Mouse (Mus musculus) mouse trophoblast stem cell (cell line): ENCODE results near the gene Abhd10.

ENCODE experiments used
- in situ Hi-C, 2 experiments: fragments of 300-500 bp; cut with MseI, MboI; formaldehyde crosslinking; loops; 2 replicates in 1 of 2; 3 replicates in 1 of 2; pipeline ENCODE4 v1.15.1; 2025

Abhd10 gene

DNA sequence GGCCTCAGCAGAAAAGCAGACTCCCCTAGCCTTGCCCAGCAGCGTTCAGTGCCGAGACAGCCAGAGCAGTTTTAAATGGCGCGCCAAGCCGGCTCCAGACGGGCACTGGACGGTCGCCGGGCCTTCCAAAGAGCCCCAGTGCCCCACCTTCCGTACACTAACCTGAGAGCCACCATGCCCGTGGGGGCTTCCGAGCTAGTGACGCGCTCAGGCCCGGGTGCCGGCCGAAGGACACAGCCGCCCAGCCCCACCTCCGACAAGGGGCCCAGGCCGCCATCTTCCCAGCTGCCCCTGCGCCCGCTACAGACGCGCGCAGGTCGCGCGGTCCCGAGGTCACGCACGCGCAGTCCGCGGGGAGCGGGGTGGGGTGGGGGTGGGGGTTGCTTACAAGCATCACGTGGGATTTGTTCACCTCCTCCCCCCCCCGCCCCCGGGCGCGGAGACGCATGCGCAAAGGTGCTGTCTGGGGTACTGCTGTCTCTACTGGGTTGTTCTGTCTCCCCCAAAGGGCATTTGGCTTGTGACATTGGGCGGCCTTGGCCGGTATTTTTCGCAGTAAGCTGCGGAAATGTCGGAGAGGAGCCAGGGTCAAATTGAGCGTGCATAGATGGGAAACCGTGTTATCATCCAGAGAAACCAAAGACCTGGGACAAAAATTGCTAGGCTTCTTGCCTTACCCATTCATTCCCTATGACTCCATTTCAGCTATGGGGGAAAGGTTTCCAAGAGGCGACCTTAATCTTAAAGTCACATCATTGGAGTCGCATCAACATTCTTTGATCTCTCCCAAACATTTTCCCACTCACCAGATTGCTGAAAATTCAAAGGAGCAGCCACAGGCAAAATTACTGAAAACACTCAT lies at the start of gene Abhd10:
Gene Abhd10, minus strand, starts transcription at position 341 of the 862 bp plus-strand sequence.
- in situ Hi-C loops, result no loop called here

DNA sequence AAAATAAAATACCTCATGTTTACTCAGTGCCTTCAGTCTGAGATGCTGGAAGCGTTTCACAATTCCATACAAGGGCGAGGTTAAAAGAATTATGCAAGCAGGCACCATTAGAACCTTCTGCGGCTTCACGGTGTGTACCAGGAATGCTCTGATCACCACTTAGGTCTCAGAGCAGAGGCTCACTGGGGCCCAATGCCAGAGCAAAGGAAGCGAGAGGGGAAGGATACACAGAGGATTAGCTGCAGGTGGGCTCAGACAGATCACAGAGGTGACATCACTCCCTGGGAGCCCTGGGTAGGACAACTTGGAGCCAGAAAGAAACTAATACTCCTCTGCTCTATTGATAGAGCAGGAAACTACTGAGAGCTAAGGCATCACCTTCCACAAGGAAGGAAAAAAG lies 48.5 kb upstream of the Abhd10 start:
- in situ Hi-C loops, result no loop called here

- in situ Hi-C loops, result no loop called here
Observed at GRCm38 (mm10) chr16:45789311-45789710, 46.6 kb upstream of the Abhd10 start.

DNA sequence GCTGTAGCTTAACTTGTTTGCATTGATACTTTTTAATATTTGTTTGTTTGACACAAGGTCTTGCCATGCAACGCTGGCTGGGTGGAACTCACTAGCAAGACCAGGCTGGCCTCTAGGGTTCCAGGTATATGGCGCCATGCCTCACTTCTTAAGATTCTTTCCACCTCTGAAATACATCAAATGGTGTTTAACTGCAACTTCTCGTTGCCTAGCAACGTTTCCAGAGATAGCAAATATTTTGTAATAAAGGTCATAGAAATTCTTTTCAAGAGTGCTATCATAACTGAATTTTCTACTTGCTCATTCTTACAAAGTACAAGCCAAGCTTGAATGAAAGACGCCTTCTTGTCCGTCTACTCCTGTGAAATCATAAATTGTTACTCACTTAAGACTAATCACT lies 44.9 kb upstream of the Abhd10 start:
- in situ Hi-C loops, result no loop called here

- in situ Hi-C loops, result no loop called here
Observed at GRCm38 (mm10) chr16:45786639-45787038, 43.9 kb upstream of the Abhd10 start.

GRCm38 (mm10) chr16:45780001-45780400 lies 37.2 kb upstream of the Abhd10 start:
- in situ Hi-C loops, result no loop called here

- in situ Hi-C loops, result loop anchor here in 1 of 2 experiments (25.0 kb wide), 1 partner anchor 187 kb away; the partner anchor contains the start of gene Phldb2
Observed at GRCm38 (mm10) chr16:45774813-45775212, 32.1 kb upstream of the Abhd10 start.

GRCm38 (mm10) chr16:45770914-45771313 lies 28.2 kb upstream of the Abhd10 start:
- in situ Hi-C loops, result loop anchor here in 1 of 2 experiments (25.0 kb wide), 1 partner anchor 191 kb away; the partner anchor contains the start of gene Phldb2

- in situ Hi-C loops, result loop anchor here in 1 of 2 experiments (25.0 kb wide), 1 partner anchor 194 kb away; the partner anchor contains the start of gene Phldb2
Observed at GRCm38 (mm10) chr16:45767853-45768640, 25.3 kb upstream of the Abhd10 start.

DNA sequence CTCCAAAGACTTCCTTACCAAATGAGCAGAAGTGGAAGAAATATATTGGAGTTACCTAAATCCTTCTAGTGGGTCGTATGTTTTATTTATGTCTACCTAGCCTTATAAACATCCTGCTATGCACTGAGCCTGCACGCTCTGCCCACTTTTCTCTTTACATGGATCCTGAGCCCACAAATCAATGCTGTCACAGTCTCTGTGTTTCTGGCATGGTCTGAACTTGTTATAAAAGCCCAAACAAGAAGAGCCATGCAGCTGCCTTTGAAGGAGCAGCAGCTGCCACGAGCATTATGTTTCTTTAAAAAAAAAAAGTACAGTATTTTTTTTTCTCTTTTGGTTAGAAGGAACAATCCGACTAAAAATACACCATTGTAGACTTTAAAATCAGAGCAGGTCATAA lies 24.7 kb upstream of the Abhd10 start:
- in situ Hi-C loops, result loop anchor here in 1 of 2 experiments (25.0 kb wide), 1 partner anchor 195 kb away; the partner anchor contains the start of gene Phldb2

DNA sequence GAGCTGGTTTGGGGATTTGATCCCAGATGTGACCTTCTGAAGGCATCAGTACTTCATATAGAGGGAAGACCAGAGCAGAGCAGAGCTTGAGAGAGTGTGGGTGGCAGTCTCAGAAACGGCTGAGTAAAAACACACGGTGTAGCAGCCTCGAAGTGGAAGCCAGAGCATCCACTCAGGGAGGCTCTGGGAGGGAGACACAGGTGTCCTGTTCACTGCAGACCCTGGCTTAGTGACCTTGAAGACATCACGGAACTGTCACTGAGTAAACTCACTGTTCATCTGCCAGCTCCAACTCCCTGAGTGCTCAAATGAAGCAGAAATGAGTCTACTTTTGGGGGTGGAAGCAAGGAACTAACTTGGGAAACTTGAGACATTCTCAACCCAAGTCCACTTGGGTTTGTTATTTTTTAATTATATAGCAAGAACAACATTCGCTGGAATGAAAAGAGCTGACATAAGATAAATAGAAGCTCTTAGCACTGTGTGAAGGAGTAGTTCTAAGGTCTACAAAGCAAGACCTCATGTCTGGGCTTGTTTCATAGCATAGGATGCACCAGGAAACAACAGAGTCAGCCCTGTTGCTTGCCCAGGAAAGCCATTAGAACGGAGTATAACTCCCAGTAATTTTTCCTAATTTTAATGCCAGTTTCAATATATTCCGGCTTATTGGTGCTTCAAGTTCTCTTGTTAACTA lies 23.2 kb upstream of the Abhd10 start:
- in situ Hi-C loops, result loop anchor here in 1 of 2 experiments (25.0 kb wide), 1 partner anchor 196 kb away; the partner anchor contains the start of gene Phldb2

DNA sequence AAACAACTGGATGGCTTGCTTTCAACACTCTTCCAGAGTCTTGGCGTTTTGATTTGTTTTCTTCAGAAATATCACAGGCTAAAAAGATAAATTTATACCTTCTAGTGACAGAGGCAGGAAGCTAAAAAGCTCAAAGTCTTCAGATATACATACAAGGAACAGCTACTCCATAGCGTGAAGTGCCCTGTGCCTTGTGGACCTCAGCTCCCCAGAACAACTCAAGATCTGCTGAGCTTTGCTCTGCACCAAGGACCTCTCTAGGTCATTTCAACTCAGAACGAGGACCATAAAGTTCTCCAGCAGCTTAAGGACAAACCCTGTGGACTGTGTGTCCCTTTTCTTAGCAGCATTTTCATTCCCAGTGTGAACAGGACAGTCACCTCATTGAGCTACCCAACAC lies 22.3 kb upstream of the Abhd10 start:
- in situ Hi-C loops, result loop anchor here in 1 of 2 experiments (25.0 kb wide), 1 partner anchor 197 kb away; the partner anchor contains the start of gene Phldb2

GRCm38 (mm10) chr16:45762859-45763505 lies 20.2 kb upstream of the Abhd10 start:
- in situ Hi-C loops, result loop anchor here in 1 of 2 experiments (25.0 kb wide), 1 partner anchor 199 kb away; the partner anchor contains the start of gene Phldb2

GRCm38 (mm10) chr16:45761425-45761824 lies 18.7 kb upstream of the Abhd10 start:
- in situ Hi-C loops, result loop anchor here in 1 of 2 experiments (25.0 kb wide), 1 partner anchor 201 kb away; the partner anchor contains the start of gene Phldb2

DNA sequence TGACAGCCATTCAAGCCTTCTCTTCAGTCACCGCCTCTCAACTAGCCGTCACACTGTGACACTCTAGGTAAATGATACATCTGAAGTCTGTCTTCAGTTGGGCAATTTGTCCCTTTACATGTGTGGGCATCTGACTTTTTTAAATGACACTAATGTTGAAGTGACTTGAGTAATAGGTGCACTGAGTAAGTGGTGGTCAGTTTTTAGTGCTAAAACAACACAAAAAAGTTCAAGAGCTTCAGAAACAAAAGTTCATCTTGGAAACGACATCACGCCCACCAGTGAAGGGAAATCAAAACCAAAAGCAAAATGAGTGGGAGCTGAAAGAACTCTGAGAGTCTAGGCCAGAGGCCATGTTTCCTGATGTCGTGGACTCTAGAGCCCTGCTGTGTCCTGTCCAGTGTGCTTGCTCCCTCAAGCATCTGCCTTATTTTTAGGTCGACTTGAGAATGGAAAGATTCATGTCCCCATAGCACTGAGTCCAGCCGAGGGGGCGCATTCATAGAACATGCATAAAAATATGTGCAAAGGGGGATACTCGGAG lies 16.0 kb upstream of the Abhd10 start:
- in situ Hi-C loops, result loop anchor here in 1 of 2 experiments (25.0 kb wide), 1 partner anchor 204 kb away; the partner anchor contains the start of gene Phldb2

GRCm38 (mm10) chr16:45757421-45758078 lies 14.8 kb upstream of the Abhd10 start:
- in situ Hi-C loops, result loop anchor here in 1 of 2 experiments (25.0 kb wide), 1 partner anchor 205 kb away; the partner anchor contains the start of gene Phldb2

GRCm38 (mm10) chr16:45756855-45757254 lies 14.1 kb upstream of the Abhd10 start:
- in situ Hi-C loops, result loop anchor here in 1 of 2 experiments (25.0 kb wide), 1 partner anchor 205 kb away; the partner anchor contains the start of gene Phldb2

DNA sequence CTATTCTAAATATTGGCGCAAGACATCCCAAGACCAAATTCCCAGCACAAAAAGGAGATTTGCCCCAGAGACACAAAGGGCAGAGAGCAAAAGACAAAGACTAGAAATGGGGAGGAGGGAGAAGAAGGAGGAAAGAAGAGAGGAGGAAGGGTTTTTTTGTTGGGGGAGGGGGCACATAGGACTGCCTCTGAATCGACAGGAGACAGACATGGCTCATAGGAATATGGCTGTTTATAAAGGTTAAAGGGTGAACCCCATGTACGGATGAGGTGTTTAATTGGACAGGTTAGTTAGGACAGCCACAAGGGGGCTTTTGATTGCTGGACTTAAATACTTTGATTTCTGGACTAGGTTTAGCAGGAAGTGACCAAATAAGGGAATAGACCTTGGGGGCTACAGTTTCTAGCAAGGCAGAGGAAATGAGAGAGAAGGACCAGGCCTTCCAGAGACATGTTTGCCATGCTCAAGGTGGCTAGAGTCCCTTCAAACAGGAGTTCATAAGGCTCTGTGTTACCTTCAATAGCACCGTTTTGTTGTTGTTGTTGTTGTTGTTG lies 913 bp upstream of the Abhd10 start:
- in situ Hi-C loops, result no loop called here

DNA sequence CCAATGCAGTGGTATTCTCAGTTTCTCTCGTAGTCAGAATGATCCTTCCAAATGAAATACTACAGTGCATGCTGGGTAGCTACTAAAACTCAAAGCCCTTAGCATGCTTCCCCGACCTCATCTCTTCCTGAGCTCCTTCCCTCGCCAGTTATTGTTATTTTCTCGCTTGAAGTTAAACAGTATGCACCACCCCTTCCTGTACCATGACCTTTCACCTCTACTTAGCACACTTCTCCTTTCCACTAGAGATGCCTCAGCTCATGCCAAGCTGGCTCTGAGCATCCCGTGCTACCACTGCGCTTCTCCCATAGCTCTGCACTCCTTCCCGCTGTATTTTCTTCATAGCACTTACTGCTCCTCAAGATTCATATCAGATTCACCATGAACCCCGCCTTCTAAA lies 4.9 kb downstream of the Abhd10 start:
- in situ Hi-C loops, result no loop called here
